Mouse (Mus musculus) lung, adult 2 months (tissue): ENCODE measurements around the gene B3galt5.

Experiments
- CTCF ChIP-seq: fragments of 200-500 bp; IDR thresholded peaks from 2 replicates; pipeline ENCODE4 v1.5.1; 2011; ENCODE audit warnings: mild to moderate bottlenecking, low read length, control low read depth; ENCODE audit not compliant: insufficient read depth
- POLR2A ChIP-seq: fragments of 200-500 bp; IDR thresholded peaks from 2 replicates; pipeline ENCODE4 v1.6.1; 2011; ENCODE audit warnings: low read depth, mild to moderate bottlenecking, control low read depth, low read length, borderline replicate concordance; ENCODE audit errors: extremely low read depth

- TF ChIP-seq CTCF (no peak), POLR2A (no peak)
These were observed 16.5 kb downstream of the B3galt5 start for GRCm38 (mm10) chr16:96252146-96252545.
